Mouse (Mus musculus) ES-Bruce4 (cell line): ENCODE measurements around the gene Olfr823. TPM values are rescaled to one million over a fixed set of nuclear protein-coding genes. Genes with fewer than 3 reads are reported as not detected.

Experiments used
- H3K27ac ChIP-seq: 2 replicates; pipeline ENCODE4 v1.5.1; 2012; ENCODE audit warnings: low read length, inconsistent platforms; ENCODE audit not compliant: insufficient read depth
- H3K27me3 ChIP-seq: 2 replicates; pipeline ENCODE4 v1.6.1; 2012; ENCODE audit warnings: mild to moderate bottlenecking, low read length, inconsistent platforms; ENCODE audit not compliant: control insufficient read depth, poor library complexity, insufficient read depth, severe bottlenecking
- H3K36me3 ChIP-seq: 2 replicates; pipeline ENCODE4 v1.6.1; 2012; ENCODE audit warnings: inconsistent platforms, mild to moderate bottlenecking, low read length, moderate library complexity; ENCODE audit not compliant: control insufficient read depth, poor library complexity, insufficient read depth, severe bottlenecking
- H3K4me1 ChIP-seq: one replicate; pipeline ENCODE4 v1.8.1; 2011; ENCODE audit warnings: low read length; ENCODE audit not compliant: control insufficient read depth, insufficient read depth
- H3K4me3 ChIP-seq: 2 replicates; pipeline ENCODE4 v1.5.1; 2011; ENCODE audit warnings: low read depth, mild to moderate bottlenecking, low read length
- H3K9ac ChIP-seq: 2 replicates; pipeline ENCODE4 v1.6.1; 2012; ENCODE audit warnings: low read depth, mild to moderate bottlenecking, inconsistent platforms; ENCODE audit not compliant: poor library complexity, severe bottlenecking
- H3K9me3 ChIP-seq: replicated peaks from 2 replicates; pipeline ENCODE4 v1.6.1; 2012; ENCODE audit warnings: mild to moderate bottlenecking, low read length, inconsistent platforms; ENCODE audit not compliant: control insufficient read depth, poor library complexity, insufficient read depth, severe bottlenecking
- CTCF ChIP-seq: IDR thresholded peaks from one replicate; pipeline ENCODE4 v1.8.1; 2011; ENCODE audit warnings: low read depth, low read length
- EP300 ChIP-seq: IDR thresholded peaks from 2 replicates; pipeline ENCODE4 v1.6.1; 2011; ENCODE audit warnings: low read depth, low read length; ENCODE audit not compliant: insufficient read depth
- POLR2A ChIP-seq: IDR thresholded peaks from one replicate; pipeline ENCODE4 v1.8.1; 2011; ENCODE audit warnings: low read length; ENCODE audit not compliant: insufficient read depth
- polyA plus RNA-seq: library from polyadenylated mRNA; stranded (reverse); fragments of >200 nt; gene quantifications from 2 replicates; pipeline ENCODE4 v1.2.4, GENCODE M21; 2011; ENCODE audit warnings: low read depth; ENCODE audit not compliant: missing spikeins, insufficient read depth, insufficient read length

The Olfr823 gene
- polyA plus RNA-seq, 1 experiment: not detected

- TF ChIP-seq CTCF (peak; percentile 30), POLR2A (no peak)
- Histone ChIP-seq H3K9ac (no peak overlapping the region), H3K4me3 (no peak overlapping the region), H3K4me1 (no peaks in the 10 kb centered on the region), H3K36me3 (no peaks in the 10 kb centered on the region), H3K27ac (no peak overlapping the region), H3K9me3 (no peaks in the 10 kb centered on the region), H3K27me3 (no peaks in the 10 kb centered on the region; the same call in 1 of the 2 replicates)
Observed at GRCm38 (mm10) chr10:130092838-130093440, 22.2 kb downstream of the Olfr823 start.

- no peaks in the 10 kb centered on the region for H3K4me1 ChIP-seq
- no peak within 1 kb of the TSS for H3K9ac ChIP-seq
- H3K36me3 ChIP-seq: no peaks in the 10 kb centered on the region
- no peaks in the 10 kb centered on the region for H3K27me3 ChIP-seq
- H3K9me3 ChIP-seq: no peaks in the 10 kb centered on the region
- no peak within 1 kb of the TSS for H3K4me3 ChIP-seq
- H3K27ac ChIP-seq: no peak within 1 kb of the TSS
- no peak for TF ChIP-seq CTCF
- no peak for TF ChIP-seq EP300
- no peak for TF ChIP-seq POLR2A
Observed at GRCm38 (mm10) chr10:130070910-130071309, 44.3 kb downstream of the Olfr823 start, which contains the start of gene Olfr822. Gene Olfr822 (plus strand): TSS chr10:130071210.

Other genes with a start within 250 kb of the Olfr823 start
- 0.40 TPM in 1 of 2 replicates, not detected in the other for gene Olfr814, start 235.5 kb downstream of the Olfr823 start, polyA plus RNA-seq
- gene Olfr815, start 209.5 kb downstream of the Olfr823 start, polyA plus RNA-seq: not detected in 2 replicates
- not detected in 2 replicates for gene Olfr816, start 199.8 kb downstream of the Olfr823 start, polyA plus RNA-seq
- not detected in 2 replicates for gene Olfr818, start 166.3 kb downstream of the Olfr823 start, polyA plus RNA-seq
- gene Olfr819, start 148.1 kb downstream of the Olfr823 start, polyA plus RNA-seq: not detected in 2 replicates
- gene Olfr247, start 139.2 kb downstream of the Olfr823 start, polyA plus RNA-seq: not detected in 2 replicates
- gene Gm10310, start 130.3 kb downstream of the Olfr823 start, polyA plus RNA-seq: not detected in 2 replicates
- not detected in 2 replicates for gene Olfr820, start 102.8 kb downstream of the Olfr823 start, polyA plus RNA-seq
- gene Olfr821, start 85.0 kb downstream of the Olfr823 start, polyA plus RNA-seq: not detected in 2 replicates
- not detected in 2 replicates for gene Olfr822, start 44.2 kb downstream of the Olfr823 start, polyA plus RNA-seq
- not detected in 2 replicates for gene Olfr824, start 14.6 kb upstream of the Olfr823 start, polyA plus RNA-seq
- gene Olfr825, start 51.4 kb upstream of the Olfr823 start, polyA plus RNA-seq: not detected in 2 replicates
- not detected in 2 replicates for gene Olfr826, start 68.8 kb upstream of the Olfr823 start, polyA plus RNA-seq
- not detected in 2 replicates for gene Olfr827, start 99.0 kb upstream of the Olfr823 start, polyA plus RNA-seq
- not detected in 2 replicates for gene Neurod4, start 164.9 kb upstream of the Olfr823 start, polyA plus RNA-seq
- gene Tespa1, start 207.5 kb upstream of the Olfr823 start, polyA plus RNA-seq: not detected in 2 replicates